Mouse (Mus musculus): ENCODE measurements around the gene Soga3. TPM values are rescaled to one million over a fixed set of nuclear protein-coding genes. Genes with fewer than 3 reads are reported as not detected.

Gene Soga3
- polyA plus RNA-seq, 1 experiment: 2.8 TPM

GRCm38 (mm10) chr10:29146858-29147640 lies 3.4 kb downstream of the Soga3 start:
- TF ChIP-seq CEBPB (IDR thresholded peaks at IDR 0.05; ENCODE audit: low read depth) (no peak), MYOD1 (IDR thresholded peaks at IDR 0.05; ENCODE audit: control insufficient read depth, insufficient read length, low read depth) (peak; percentile 68)
- H3K79me3 ChIP-seq (ENCODE audit: low read depth): no peaks in the 10 kb centered on the region
- H3K4me3 ChIP-seq (ENCODE audit: insufficient read depth, poor library complexity, severe bottlenecking): peak overlapping the region; percentile 23
- H3ac ChIP-seq (ENCODE audit: control insufficient read depth, insufficient read length, low read depth): no peak overlapping the region
- H3K36me3 ChIP-seq (ENCODE audit: control insufficient read depth, insufficient read depth): peaks cover 24% of the 10 kb centered on the region
- H3K79me2 ChIP-seq (ENCODE audit: control insufficient read depth, insufficient read depth): peaks cover 20% of the 10 kb centered on the region
- H3K27me3 ChIP-seq (ENCODE audit: control insufficient read depth, insufficient read depth, insufficient read length): no peaks in the 10 kb centered on the region

GRCm38 (mm10) chr10:29147641-29147990 lies 4.0 kb downstream of the Soga3 start:
- no peak overlapping the region for H3K4me3 ChIP-seq (ENCODE audit: insufficient read depth, poor library complexity, severe bottlenecking)
- no peaks in the 10 kb centered on the region for H3K27me3 ChIP-seq (ENCODE audit: control insufficient read depth, insufficient read depth, insufficient read length)
- peaks cover 20% of the 10 kb centered on the region for H3K79me2 ChIP-seq (ENCODE audit: control insufficient read depth, insufficient read depth)
- peaks cover 24% of the 10 kb centered on the region for H3K36me3 ChIP-seq (ENCODE audit: control insufficient read depth, insufficient read depth)
- H3ac ChIP-seq (ENCODE audit: control insufficient read depth, insufficient read length, low read depth): no peak overlapping the region
- no peaks in the 10 kb centered on the region for H3K79me3 ChIP-seq (ENCODE audit: low read depth)
- TF ChIP-seq MAX (IDR thresholded peaks at IDR 0.05): no peak
- TF ChIP-seq MYOG (IDR thresholded peaks at IDR 0.05; ENCODE audit: control insufficient read depth, extremely low read depth, insufficient read length): no peak
- TF ChIP-seq CEBPB (IDR thresholded peaks at IDR 0.05; ENCODE audit: low read depth): no peak
- TF ChIP-seq USF1 (IDR thresholded peaks at IDR 0.05; ENCODE audit: low read depth): no peak
- no peak for TF ChIP-seq FOSL1 (IDR thresholded peaks at IDR 0.05; ENCODE audit: insufficient read depth, low read length, poor library complexity, severe bottlenecking)
- no peak for TF ChIP-seq MYOD1 (IDR thresholded peaks at IDR 0.05; ENCODE audit: control insufficient read depth, insufficient read length, low read depth)
- no peak for TF ChIP-seq CTCF (IDR thresholded peaks at IDR 0.05; ENCODE audit: control insufficient read depth, insufficient read depth, insufficient read length)

GRCm38 (mm10) chr10:29148076-29148475 lies 4.4 kb downstream of the Soga3 start:
- H3K79me2 ChIP-seq (ENCODE audit: control insufficient read depth, insufficient read depth): peaks cover 20% of the 10 kb centered on the region
- H3K79me3 ChIP-seq (ENCODE audit: low read depth): no peaks in the 10 kb centered on the region
- H3K36me3 ChIP-seq (ENCODE audit: control insufficient read depth, insufficient read depth): peaks cover 24% of the 10 kb centered on the region
- H3ac ChIP-seq (ENCODE audit: control insufficient read depth, insufficient read length, low read depth): no peak overlapping the region
- TF ChIP-seq MYOD1 (IDR thresholded peaks at IDR 0.05; ENCODE audit: control insufficient read depth, insufficient read length, low read depth): no peak
- TF ChIP-seq MYOG (IDR thresholded peaks at IDR 0.05; ENCODE audit: control insufficient read depth, extremely low read depth, insufficient read length): no peak
- TF ChIP-seq FOSL1 (IDR thresholded peaks at IDR 0.05; ENCODE audit: insufficient read depth, low read length, poor library complexity, severe bottlenecking): no peak
- no peaks in the 10 kb centered on the region for H3K27me3 ChIP-seq (ENCODE audit: control insufficient read depth, insufficient read depth, insufficient read length)
- no peak overlapping the region for H3K4me3 ChIP-seq (ENCODE audit: insufficient read depth, poor library complexity, severe bottlenecking)

GRCm38 (mm10) chr10:29155304-29155703 lies 11.7 kb downstream of the Soga3 start:
- H3K79me2 ChIP-seq (ENCODE audit: control insufficient read depth, insufficient read depth): no peaks in the 10 kb centered on the region
- peaks cover 28% of the 10 kb centered on the region for H3K36me3 ChIP-seq (ENCODE audit: control insufficient read depth, insufficient read depth)
- no peaks in the 10 kb centered on the region for H3K79me3 ChIP-seq (ENCODE audit: low read depth)
- no peaks in the 10 kb centered on the region for H3K27me3 ChIP-seq (ENCODE audit: control insufficient read depth, insufficient read depth, insufficient read length)
- H3ac ChIP-seq (ENCODE audit: control insufficient read depth, insufficient read length, low read depth): no peak overlapping the region
- TF ChIP-seq MAX (IDR thresholded peaks at IDR 0.05): no peak
- no peak for TF ChIP-seq MYOG (IDR thresholded peaks at IDR 0.05; ENCODE audit: control insufficient read depth, extremely low read depth, insufficient read length)
- no peak for TF ChIP-seq USF1 (IDR thresholded peaks at IDR 0.05; ENCODE audit: low read depth)
- no peak for TF ChIP-seq CEBPB (IDR thresholded peaks at IDR 0.05; ENCODE audit: low read depth)
- TF ChIP-seq FOSL1 (IDR thresholded peaks at IDR 0.05; ENCODE audit: insufficient read depth, low read length, poor library complexity, severe bottlenecking): no peak
- TF ChIP-seq CTCF (IDR thresholded peaks at IDR 0.05; ENCODE audit: control insufficient read depth, insufficient read depth, insufficient read length): no peak
- no peak for TF ChIP-seq MYOD1 (IDR thresholded peaks at IDR 0.05; ENCODE audit: control insufficient read depth, insufficient read length, low read depth)
- no peak overlapping the region for H3K4me3 ChIP-seq (ENCODE audit: insufficient read depth, poor library complexity, severe bottlenecking)

GRCm38 (mm10) chr10:29161664-29162063 lies 18.0 kb downstream of the Soga3 start:
- Histone ChIP-seq H3K79me2 (ENCODE audit: control insufficient read depth, insufficient read depth) (no peaks in the 10 kb centered on the region), H3ac (ENCODE audit: control insufficient read depth, insufficient read length, low read depth) (no peak overlapping the region), H3K36me3 (ENCODE audit: control insufficient read depth, insufficient read depth) (peaks cover 31% of the 10 kb centered on the region), H3K79me3 (ENCODE audit: low read depth) (no peaks in the 10 kb centered on the region), H3K27me3 (ENCODE audit: control insufficient read depth, insufficient read depth, insufficient read length) (no peaks in the 10 kb centered on the region), H3K4me3 (ENCODE audit: insufficient read depth, poor library complexity, severe bottlenecking) (no peak overlapping the region)
- TF ChIP-seq FOSL1 (IDR thresholded peaks at IDR 0.05; ENCODE audit: insufficient read depth, low read length, poor library complexity, severe bottlenecking): no peak

- no peaks in the 10 kb centered on the region for H3K79me2 ChIP-seq (ENCODE audit: control insufficient read depth, insufficient read depth)
These were observed 30.1 kb downstream of the Soga3 start for GRCm38 (mm10) chr10:29173778-29174177.

More at GRCm38 (mm10) chr10:29173778-29174177, 30.1 kb downstream of the Soga3 start:
- Histone ChIP-seq H3K4me3 (ENCODE audit: insufficient read depth, poor library complexity, severe bottlenecking) (no peak overlapping the region), H3ac (ENCODE audit: control insufficient read depth, insufficient read length, low read depth) (no peak overlapping the region), H3K36me3 (ENCODE audit: control insufficient read depth, insufficient read depth) (peaks cover 6% of the 10 kb centered on the region), H3K79me3 (ENCODE audit: low read depth) (no peaks in the 10 kb centered on the region), H3K27me3 (ENCODE audit: control insufficient read depth, insufficient read depth, insufficient read length) (no peaks in the 10 kb centered on the region)
- TF ChIP-seq CTCF (IDR thresholded peaks at IDR 0.05; ENCODE audit: control insufficient read depth, insufficient read depth, insufficient read length) (no peak), CEBPB (IDR thresholded peaks at IDR 0.05; ENCODE audit: low read depth) (no peak), USF1 (IDR thresholded peaks at IDR 0.05; ENCODE audit: low read depth) (no peak), MAX (IDR thresholded peaks at IDR 0.05) (no peak), MYOG (IDR thresholded peaks at IDR 0.05; ENCODE audit: control insufficient read depth, extremely low read depth, insufficient read length) (no peak), MYOD1 (IDR thresholded peaks at IDR 0.05; ENCODE audit: control insufficient read depth, insufficient read length, low read depth) (no peak), FOSL1 (IDR thresholded peaks at IDR 0.05; ENCODE audit: insufficient read depth, low read length, poor library complexity, severe bottlenecking) (no peak)

All from C2C12 (cell line).